Mouse (Mus musculus): ENCODE measurements around the gene Cplx1.

- TF ChIP-seq CTCF (IDR thresholded peaks at IDR 0.05; ENCODE audit: control insufficient read depth, insufficient read depth, low read length) = peak; percentile 67
- no peak for TF ChIP-seq POLR2A (IDR thresholded peaks at IDR 0.05; ENCODE audit: borderline replicate concordance, control insufficient read depth, low read depth, low read length)
Observed at GRCm38 (mm10) chr5:108485239-108485638, 64.6 kb downstream of the Cplx1 start.

Data from bone marrow, adult 2 months (tissue).